Mouse (Mus musculus): ENCODE results near the gene Exoc6. TPM values are rescaled to one million over a fixed set of nuclear protein-coding genes. Genes with fewer than 3 reads are reported as not detected.

The Exoc6 gene
- 10.1 and 11.0 TPM in 2 replicates for polyA plus RNA-seq (2014; fragmentation: Nextera tagmentation; extraction: Ambion mirVana)

- 2% methylated on average over 54 of the region's 89 CpGs for WGBS
- H3K4me2 ChIP-seq (replicated peaks; ENCODE audit: low read depth, low read length) = peak within 1 kb of the TSS; percentile 98
- H3K4me1 ChIP-seq (replicated peaks; ENCODE audit: control insufficient read depth, insufficient read depth, low read length) = no peaks in the 10 kb centered on the region
- no peaks in the 10 kb centered on the region for H3K9me3 ChIP-seq (ENCODE audit: control insufficient read depth, low read length)
- H3K4me3 ChIP-seq (ENCODE audit: low read depth, low read length) = peak within 1 kb of the TSS; percentile 89
- peak; percentile 91 for ATAC-seq (ENCODE audit: low FRiP score)
- DNase-seq (ENCODE audit: low spot score) = peak; percentile 86
- H3K27me3 ChIP-seq (ENCODE audit: control insufficient read depth, insufficient read depth, low read length) = peaks cover 5% of the 10 kb centered on the region; the same call in 1 of the 2 replicates
- peak within 1 kb of the TSS; percentile 73 for H3K9ac ChIP-seq (ENCODE audit: low read depth, low read length)
- H3K27ac ChIP-seq (ENCODE audit: low read depth, low read length) = no peak within 1 kb of the TSS
- no peaks in the 10 kb centered on the region for H3K36me3 ChIP-seq (ENCODE audit: control insufficient read depth, insufficient read depth, low read length)
Observed at GRCm38 (mm10) chr19:37550101-37551039, at the start of gene Exoc6. Exoc6 (plus strand) TSS chr19:37550418.

- Histone ChIP-seq H3K4me3 (ENCODE audit: low read depth, low read length) (no peak overlapping the region), H3K9me3 (ENCODE audit: control insufficient read depth, low read length) (no peaks in the 10 kb centered on the region), H3K36me3 (ENCODE audit: control insufficient read depth, insufficient read depth, low read length) (no peaks in the 10 kb centered on the region), H3K4me1 (replicated peaks; ENCODE audit: control insufficient read depth, insufficient read depth, low read length) (no peaks in the 10 kb centered on the region), H3K4me2 (replicated peaks; ENCODE audit: low read depth, low read length) (no peak overlapping the region), H3K27ac (ENCODE audit: low read depth, low read length) (no peak overlapping the region), H3K27me3 (ENCODE audit: control insufficient read depth, insufficient read depth, low read length) (no peaks in the 10 kb centered on the region), H3K9ac (ENCODE audit: low read depth, low read length) (no peak overlapping the region)
- ATAC-seq (ENCODE audit: low FRiP score) (no peak), DNase-seq (ENCODE audit: low spot score) (no peak)
- 84% methylated on average over 8 of the region's 8 CpGs for WGBS
Observed at GRCm38 (mm10) chr19:37502996-37503395, 47.2 kb upstream of the Exoc6 start.

GRCm38 (mm10) chr19:37506066-37506465, 44.2 kb upstream of the Exoc6 start:
- Histone ChIP-seq H3K4me1 (replicated peaks; ENCODE audit: control insufficient read depth, insufficient read depth, low read length) (no peaks in the 10 kb centered on the region), H3K4me3 (ENCODE audit: low read depth, low read length) (no peak overlapping the region), H3K9me3 (ENCODE audit: control insufficient read depth, low read length) (no peaks in the 10 kb centered on the region), H3K27me3 (ENCODE audit: control insufficient read depth, insufficient read depth, low read length) (no peaks in the 10 kb centered on the region), H3K36me3 (ENCODE audit: control insufficient read depth, insufficient read depth, low read length) (no peaks in the 10 kb centered on the region), H3K4me2 (replicated peaks; ENCODE audit: low read depth, low read length) (no peak overlapping the region), H3K9ac (ENCODE audit: low read depth, low read length) (no peak overlapping the region), H3K27ac (ENCODE audit: low read depth, low read length) (no peak overlapping the region)
- DNase-seq (ENCODE audit: low spot score) (no peak), ATAC-seq (ENCODE audit: low FRiP score) (no peak)
- 85% methylated on average over 7 of the region's 7 CpGs for WGBS

GRCm38 (mm10) chr19:37506614-37507013, 43.6 kb upstream of the Exoc6 start:
- H3K4me2 ChIP-seq (replicated peaks; ENCODE audit: low read depth, low read length) = no peak overlapping the region
- H3K27ac ChIP-seq (ENCODE audit: low read depth, low read length) = no peak overlapping the region
- 69% methylated on average over 5 of the region's 5 CpGs for WGBS
- no peaks in the 10 kb centered on the region for H3K36me3 ChIP-seq (ENCODE audit: control insufficient read depth, insufficient read depth, low read length)
- DNase-seq (ENCODE audit: low spot score) = no peak
- H3K4me3 ChIP-seq (ENCODE audit: low read depth, low read length) = no peak overlapping the region
- no peaks in the 10 kb centered on the region for H3K27me3 ChIP-seq (ENCODE audit: control insufficient read depth, insufficient read depth, low read length)
- no peaks in the 10 kb centered on the region for H3K4me1 ChIP-seq (replicated peaks; ENCODE audit: control insufficient read depth, insufficient read depth, low read length)
- ATAC-seq (ENCODE audit: low FRiP score) = no peak
- H3K9ac ChIP-seq (ENCODE audit: low read depth, low read length) = no peak overlapping the region
- H3K9me3 ChIP-seq (ENCODE audit: control insufficient read depth, low read length) = no peaks in the 10 kb centered on the region

GRCm38 (mm10) chr19:37509725-37510124, 40.5 kb upstream of the Exoc6 start:
- Histone ChIP-seq H3K9ac (ENCODE audit: low read depth, low read length) (no peak overlapping the region), H3K9me3 (ENCODE audit: control insufficient read depth, low read length) (no peaks in the 10 kb centered on the region), H3K4me2 (replicated peaks; ENCODE audit: low read depth, low read length) (no peak overlapping the region), H3K36me3 (ENCODE audit: control insufficient read depth, insufficient read depth, low read length) (no peaks in the 10 kb centered on the region), H3K4me3 (ENCODE audit: low read depth, low read length) (no peak overlapping the region), H3K4me1 (replicated peaks; ENCODE audit: control insufficient read depth, insufficient read depth, low read length) (no peaks in the 10 kb centered on the region), H3K27me3 (ENCODE audit: control insufficient read depth, insufficient read depth, low read length) (no peaks in the 10 kb centered on the region), H3K27ac (ENCODE audit: low read depth, low read length) (no peak overlapping the region)
- WGBS = 17% methylated on average over 11 of the region's 11 CpGs
- ATAC-seq (ENCODE audit: low FRiP score) (no peak), DNase-seq (ENCODE audit: low spot score) (peak; percentile 83)

- Histone ChIP-seq H3K9me3 (ENCODE audit: control insufficient read depth, low read length) (no peaks in the 10 kb centered on the region), H3K27ac (ENCODE audit: low read depth, low read length) (no peak overlapping the region), H3K4me1 (replicated peaks; ENCODE audit: control insufficient read depth, insufficient read depth, low read length) (no peaks in the 10 kb centered on the region), H3K4me2 (replicated peaks; ENCODE audit: low read depth, low read length) (no peak overlapping the region), H3K27me3 (ENCODE audit: control insufficient read depth, insufficient read depth, low read length) (no peaks in the 10 kb centered on the region), H3K4me3 (ENCODE audit: low read depth, low read length) (no peak overlapping the region), H3K36me3 (ENCODE audit: control insufficient read depth, insufficient read depth, low read length) (no peaks in the 10 kb centered on the region), H3K9ac (ENCODE audit: low read depth, low read length) (no peak overlapping the region)
- DNase-seq (ENCODE audit: low spot score) (no peak), ATAC-seq (ENCODE audit: low FRiP score) (no peak)
- WGBS = 71% methylated on average over 7 of the region's 7 CpGs
Observed at GRCm38 (mm10) chr19:37514811-37515292, 35.4 kb upstream of the Exoc6 start.

- Histone ChIP-seq H3K4me1 (replicated peaks; ENCODE audit: control insufficient read depth, insufficient read depth, low read length) (no peaks in the 10 kb centered on the region), H3K9me3 (ENCODE audit: control insufficient read depth, low read length) (no peaks in the 10 kb centered on the region), H3K9ac (ENCODE audit: low read depth, low read length) (no peak overlapping the region), H3K4me2 (replicated peaks; ENCODE audit: low read depth, low read length) (no peak overlapping the region), H3K27ac (ENCODE audit: low read depth, low read length) (no peak overlapping the region), H3K27me3 (ENCODE audit: control insufficient read depth, insufficient read depth, low read length) (no peaks in the 10 kb centered on the region), H3K4me3 (ENCODE audit: low read depth, low read length) (no peak overlapping the region), H3K36me3 (ENCODE audit: control insufficient read depth, insufficient read depth, low read length) (no peaks in the 10 kb centered on the region)
- DNase-seq (ENCODE audit: low spot score) = no peak
- ATAC-seq (ENCODE audit: low FRiP score) = no peak
- WGBS = 85% methylated on average over 7 of the region's 7 CpGs
Observed at GRCm38 (mm10) chr19:37517419-37517818, 32.8 kb upstream of the Exoc6 start.

- H3K9ac ChIP-seq (ENCODE audit: low read depth, low read length) = no peak overlapping the region
- no peak overlapping the region for H3K27ac ChIP-seq (ENCODE audit: low read depth, low read length)
- no peaks in the 10 kb centered on the region for H3K27me3 ChIP-seq (ENCODE audit: control insufficient read depth, insufficient read depth, low read length)
- ATAC-seq (ENCODE audit: low FRiP score) (no peak), DNase-seq (ENCODE audit: low spot score) (peak; percentile 20)
- WGBS = 60% methylated on average over 18 of the region's 18 CpGs
- no peaks in the 10 kb centered on the region for H3K36me3 ChIP-seq (ENCODE audit: control insufficient read depth, insufficient read depth, low read length)
- H3K4me1 ChIP-seq (replicated peaks; ENCODE audit: control insufficient read depth, insufficient read depth, low read length) = no peaks in the 10 kb centered on the region
- H3K4me2 ChIP-seq (replicated peaks; ENCODE audit: low read depth, low read length) = no peak overlapping the region
- no peak overlapping the region for H3K4me3 ChIP-seq (ENCODE audit: low read depth, low read length)
- H3K9me3 ChIP-seq (ENCODE audit: control insufficient read depth, low read length) = no peaks in the 10 kb centered on the region
Observed at GRCm38 (mm10) chr19:37520740-37521433, 29.3 kb upstream of the Exoc6 start.

Data from hindbrain, embryonic 11.5 days (tissue).